14 mouse cellular contexts compared by ENCODE assay signal in genomic region chr10:95659471-95660150, GRCm38 (mm10). TPM values are rescaled to one million over a fixed set of nuclear protein-coding genes. Genes with fewer than 3 reads are reported as not detected.
DNase-seq lines count a peak whose midpoint lies in the region; ATAC-seq lines count a peak whose summit lies in the region.
"Had no signal": no experiment of that assay in that cellular context is flagged by ENCODE, and none has a peak within 500 bp of the region (broad histone marks: within the 10 kb centered on the region; RNA-seq: fewer than 3 reads in every experiment).

No protein-coding gene starts in this region.

- H3K27ac ChIP-seq in kidney, embryonic 16.5 days (ENCODE audit: low read length), result peak overlapping the region; percentile 50
- peak overlapping the region; percentile 21; the same call in 1 of the 2 replicates for H3K27ac ChIP-seq in embryonic facial prominence, embryonic 10.5 days (replicated peaks)
- H3K27ac ChIP-seq in heart, embryonic 15.5 days, result peak overlapping the region; percentile 42; the same call in 1 of the 2 replicates
- H3K27ac ChIP-seq: forebrain, embryonic 12.5 days; limb, embryonic 13.5 days; midbrain, embryonic 12.5 days; neural tube, embryonic 13.5 days had no signal

- no peak overlapping the region for H3K4me2 ChIP-seq in kidney, embryonic 16.5 days (replicated peaks; ENCODE audit: low read depth, low read length)
- H3K4me2 ChIP-seq in heart, embryonic 15.5 days, result no peak overlapping the region
- H3K4me2 ChIP-seq: forebrain, embryonic 12.5 days; limb, embryonic 13.5 days; midbrain, embryonic 12.5 days; neural tube, embryonic 13.5 days had no signal

- H3K4me3 ChIP-seq in kidney, embryonic 16.5 days (ENCODE audit: low read length), result no peak overlapping the region
- H3K4me3 ChIP-seq in embryonic facial prominence, embryonic 10.5 days, result no peak overlapping the region
- no peak overlapping the region for H3K4me3 ChIP-seq in heart, embryonic 15.5 days
- H3K4me3 ChIP-seq: forebrain, embryonic 12.5 days; limb, embryonic 13.5 days; midbrain, embryonic 12.5 days; neural tube, embryonic 13.5 days had no signal

- H3K36me3 ChIP-seq in kidney, embryonic 16.5 days (ENCODE audit: insufficient read depth, low read length), result no peaks in the 10 kb centered on the region
- no peaks in the 10 kb centered on the region for H3K36me3 ChIP-seq in embryonic facial prominence, embryonic 10.5 days (replicated peaks)
- no peaks in the 10 kb centered on the region for H3K36me3 ChIP-seq in heart, embryonic 15.5 days
- H3K36me3 ChIP-seq: forebrain, embryonic 12.5 days; limb, embryonic 13.5 days; midbrain, embryonic 12.5 days; neural tube, embryonic 13.5 days had no signal

- no peaks in the 10 kb centered on the region for H3K27me3 ChIP-seq in kidney, embryonic 16.5 days (ENCODE audit: insufficient read depth, low read length)
- H3K27me3 ChIP-seq in embryonic facial prominence, embryonic 10.5 days (replicated peaks; ENCODE audit: low read depth, poor library complexity, severe bottlenecking), result no peaks in the 10 kb centered on the region
- H3K27me3 ChIP-seq in heart, embryonic 15.5 days, result no peaks in the 10 kb centered on the region
- H3K27me3 ChIP-seq: forebrain, embryonic 12.5 days; limb, embryonic 13.5 days; midbrain, embryonic 12.5 days; neural tube, embryonic 13.5 days had no signal

- no peak for DNase-seq in kidney, adult 11 months
- no peak for DNase-seq in embryonic facial prominence, embryonic 10.5 days (ENCODE audit: low spot score)
- peak; percentile 64 for DNase-seq in lung, postnatal 10 days
- DNase-seq in adrenal gland, adult 2 months, result no peak
- no peak for DNase-seq in adrenal gland, adult 8-10 months
- DNase-seq: right cerebral cortex, adult 18-20 months had no signal

- WGBS in kidney, embryonic 16.5 days, result 72% methylated on average over 8 of the region's 8 CpGs
- 66% methylated on average over 8 of the region's 8 CpGs for WGBS in embryonic facial prominence, embryonic 10.5 days
- 68% methylated on average over 8 of the region's 8 CpGs for WGBS in heart, embryonic 15.5 days

- H3K4me1 ChIP-seq in kidney, embryonic 16.5 days (ENCODE audit: insufficient read depth, low read length), result peaks cover 12% of the 10 kb centered on the region; the same call in 1 of the 2 replicates
- H3K4me1 ChIP-seq in embryonic facial prominence, embryonic 10.5 days, result peaks cover 25% of the 10 kb centered on the region
- H3K4me1 ChIP-seq in heart, embryonic 15.5 days (replicated peaks), result no peaks in the 10 kb centered on the region
- H3K4me1 ChIP-seq: limb, embryonic 13.5 days had no signal

- no peak for ATAC-seq in kidney, embryonic 16.5 days (ENCODE audit: low FRiP score, low TSS enrichment)
- ATAC-seq in heart, embryonic 15.5 days (replicated peaks; ENCODE audit: insufficient number of reproducible peaks, insufficient read depth, low FRiP score, low read depth), result no peak

- no peaks in the 10 kb centered on the region for H3K9me3 ChIP-seq in kidney, embryonic 16.5 days (ENCODE audit: low read length)
- H3K9me3 ChIP-seq in embryonic facial prominence, embryonic 10.5 days, result no peaks in the 10 kb centered on the region
- no peaks in the 10 kb centered on the region for H3K9me3 ChIP-seq in heart, embryonic 15.5 days (replicated peaks)
- H3K9me3 ChIP-seq: forebrain, embryonic 12.5 days; limb, embryonic 13.5 days; midbrain, embryonic 12.5 days; neural tube, embryonic 13.5 days had no signal

- H3K9ac ChIP-seq in kidney, embryonic 16.5 days (replicated peaks; ENCODE audit: low read length), result no peak overlapping the region
- no peak overlapping the region for H3K9ac ChIP-seq in heart, embryonic 15.5 days
- H3K9ac ChIP-seq: forebrain, embryonic 12.5 days; limb, embryonic 13.5 days; midbrain, embryonic 12.5 days; neural tube, embryonic 13.5 days had no signal

RNA-seq across cellular contexts. Expression of gene Anapc15-ps, which starts 13.6 kb away (rescaled TPM):
- polyA plus RNA-seq in kidney, embryonic 16.5 days (2015; fragmentation: Nextera tagmentation; extraction: Ambion mirVana), result 1.8 TPM in 1 of 2 replicates, not detected in the other
- polyA plus RNA-seq in embryonic facial prominence, embryonic 10.5 days (2016; fragmentation: Nextera tagmentation; extraction: Ambion mirVana), result not detected in 2 replicates
- not detected in 2 replicates for polyA plus RNA-seq in heart, embryonic 15.5 days (2015; fragmentation: Nextera tagmentation; extraction: Ambion mirVana)
- total RNA-seq in adrenal gland, adult 2 months (2021), result not detected
- polyA plus RNA-seq in adrenal gland, adult 2 months (2012; rRNA removed), result not detected in 2 replicates
- total RNA-seq in adrenal gland, adult 8-10 months (2022), result 1 to 10 TPM in 1 of 4 experiments, not detected in 3; 1.1 TPM
- polyA plus RNA-seq: forebrain, embryonic 12.5 days; gonadal fat pad, adult 2 months; midbrain, embryonic 12.5 days; neural tube, embryonic 13.5 days; stomach, embryonic 14.5 days had no signal
